ENCODE assay signal across 11 mouse cellular contexts in the genomic region with DNA sequence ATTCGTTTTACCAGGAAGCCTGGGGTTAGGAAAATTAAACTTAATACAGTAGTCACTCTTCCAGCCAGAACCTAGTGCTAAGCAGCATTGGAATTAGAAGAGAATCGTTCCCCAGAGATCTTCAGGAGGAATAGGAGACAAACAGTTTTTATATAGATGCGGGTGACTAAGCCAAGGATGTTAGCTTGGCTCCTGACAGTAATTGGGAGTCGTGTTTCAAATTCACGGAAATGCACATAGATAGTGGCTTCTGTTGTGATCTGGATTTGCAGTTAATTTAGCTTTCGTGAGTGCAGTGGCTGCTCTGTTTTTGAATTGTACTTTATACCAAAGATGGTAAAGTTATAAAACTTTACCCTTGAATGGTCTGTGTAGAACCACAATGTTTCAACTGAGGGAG.
"Had no signal": no experiment of that assay in that cellular context is flagged by ENCODE, and none has a peak within 500 bp of the region (broad histone marks: within the 10 kb centered on the region; RNA-seq: fewer than 3 reads in every experiment).

No protein-coding gene starts in this region.

- H3K27ac ChIP-seq: kidney, embryonic 15.5 days; limb, embryonic 13.5 days; liver, embryonic 14.5 days; midbrain, embryonic 12.5 days; neural tube, embryonic 12.5 days; stomach, embryonic 15.5 days had no signal

- H3K36me3 ChIP-seq: kidney, embryonic 15.5 days; limb, embryonic 13.5 days; midbrain, embryonic 12.5 days; neural tube, embryonic 12.5 days; stomach, embryonic 15.5 days had no signal

- DNase-seq: kidney, postnatal 25 days; layer of hippocampus, postnatal 36 days; left cerebral cortex, postnatal 4 days; lung, adult 18-20 months; thymus, postnatal 36 days had no signal

- H3K4me1 ChIP-seq: kidney, embryonic 15.5 days; midbrain, embryonic 12.5 days; neural tube, embryonic 12.5 days; stomach, embryonic 15.5 days had no signal

- H3K4me3 ChIP-seq: kidney, embryonic 15.5 days; limb, embryonic 13.5 days; midbrain, embryonic 12.5 days; neural tube, embryonic 12.5 days; stomach, embryonic 15.5 days had no signal

- H3K4me2 ChIP-seq: kidney, embryonic 15.5 days; limb, embryonic 13.5 days; midbrain, embryonic 12.5 days; neural tube, embryonic 12.5 days; stomach, embryonic 15.5 days had no signal

- H3K27me3 ChIP-seq: kidney, embryonic 15.5 days; limb, embryonic 13.5 days; midbrain, embryonic 12.5 days; neural tube, embryonic 12.5 days; stomach, embryonic 15.5 days had no signal

- H3K9me3 ChIP-seq: kidney, embryonic 15.5 days; limb, embryonic 13.5 days; midbrain, embryonic 12.5 days; neural tube, embryonic 12.5 days; stomach, embryonic 15.5 days had no signal

- H3K9ac ChIP-seq: kidney, embryonic 15.5 days; limb, embryonic 13.5 days; liver, embryonic 14.5 days; midbrain, embryonic 12.5 days; neural tube, embryonic 12.5 days; stomach, embryonic 15.5 days had no signal
